Mouse (Mus musculus): Measurements from ENCODE around the gene Tmcc3. TPM values are rescaled to one million over a fixed set of nuclear protein-coding genes. Genes with fewer than 3 reads are reported as not detected.
"Not testable (repeated sequence)": the region's sequence is repeated elsewhere in the genome, so short reads cannot be mapped to it uniquely, and the experiment has no call there.

The Tmcc3 gene
- polyA plus RNA-seq, 1 experiment from 2014 or later, result 8.0 TPM

DNA sequence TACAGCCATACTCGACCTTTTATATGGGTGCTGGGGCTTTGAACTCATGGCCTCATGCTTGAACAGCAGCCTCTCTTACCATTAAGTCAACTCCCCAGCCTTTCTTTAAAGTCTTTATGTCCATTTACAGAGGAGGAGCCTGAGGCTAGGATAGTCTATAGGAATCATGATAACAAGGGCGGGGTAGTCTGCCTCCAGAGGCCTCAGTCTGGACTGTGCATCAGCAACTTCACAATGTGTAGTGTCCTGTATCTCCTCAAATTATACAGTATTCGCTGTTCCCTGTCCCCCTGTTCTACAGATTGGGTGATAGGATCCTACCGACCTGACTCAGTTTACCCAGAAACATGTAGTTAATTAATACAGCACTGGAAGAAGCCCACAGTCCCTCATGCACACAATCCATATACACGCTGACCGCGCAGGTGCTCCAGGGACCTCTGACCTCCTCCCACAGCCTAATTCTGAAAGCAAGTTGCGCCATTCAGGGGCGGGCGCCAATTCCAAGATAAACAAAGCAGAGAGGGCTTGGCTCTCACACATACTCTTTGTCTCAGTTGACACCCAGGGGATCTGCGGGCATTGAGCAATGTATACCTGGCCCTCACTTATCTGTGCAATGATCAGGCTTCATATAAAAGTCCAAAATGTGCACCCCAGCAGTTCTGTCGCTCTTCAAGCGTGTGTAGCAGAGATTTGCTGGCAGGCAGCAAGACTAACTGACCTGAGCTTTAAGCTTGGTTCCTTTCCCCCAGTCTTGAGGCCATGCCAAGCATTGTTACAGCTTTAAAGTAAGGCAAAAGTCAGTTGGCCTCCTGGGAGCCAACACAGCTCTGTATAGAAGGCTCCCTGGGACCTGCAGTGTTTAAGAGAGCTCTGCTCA is 262.9 kb downstream of the Tmcc3 start:
- Histone ChIP-seq H3K4me3 (no peak overlapping the region), H3K9ac (no peak overlapping the region), H3K9me3 (replicated peaks) (no peaks in the 10 kb centered on the region), H3K4me2 (no peak overlapping the region), H3K36me3 (no peaks in the 10 kb centered on the region), H3K4me1 (replicated peaks) (peaks cover 36% of the 10 kb centered on the region), H3K27me3 (no peaks in the 10 kb centered on the region), H3K27ac (peak overlapping the region; percentile 17)
- no peak for ATAC-seq (replicated peaks; ENCODE audit: insufficient number of reproducible peaks, insufficient read depth, low FRiP score, low read depth)
- 72% methylated on average over 13 of the region's 13 CpGs for WGBS

DNA sequence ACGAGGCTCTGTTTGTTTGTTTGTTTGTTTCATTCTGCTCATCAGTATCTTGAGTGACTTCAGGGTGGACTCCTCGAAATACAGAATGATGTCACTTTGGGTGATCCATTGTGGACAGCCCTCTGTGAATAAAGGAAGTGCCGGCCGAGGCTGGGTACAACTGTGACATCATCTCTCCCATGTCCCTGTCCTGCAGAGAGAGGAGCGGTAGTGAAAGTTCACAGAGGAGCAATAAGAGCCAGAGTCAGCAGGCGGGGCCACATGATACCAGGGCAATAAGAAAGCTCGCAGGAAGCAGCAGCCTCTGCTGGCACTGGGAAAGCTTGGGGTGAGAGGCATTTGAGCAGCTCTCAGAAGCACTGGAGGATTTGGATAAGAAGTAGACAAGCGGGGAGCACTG is 264.2 kb downstream of the Tmcc3 start:
- peaks cover 36% of the 10 kb centered on the region for H3K4me1 ChIP-seq (replicated peaks)
- H3K9ac ChIP-seq, result no peak overlapping the region
- 0 out of 2 replicates have a peak overlapping the region, but pooled peaks have one; percentile 9 for H3K27ac ChIP-seq
- H3K4me3 ChIP-seq, result no peak overlapping the region
- 25% methylated on average over 8 of the region's 8 CpGs for WGBS
- ATAC-seq (replicated peaks; ENCODE audit: insufficient number of reproducible peaks, insufficient read depth, low FRiP score, low read depth), result peak; percentile 23; the same call in 1 of the 2 replicates
- H3K27me3 ChIP-seq, result no peaks in the 10 kb centered on the region
- H3K36me3 ChIP-seq, result no peaks in the 10 kb centered on the region
- H3K4me2 ChIP-seq, result 0 out of 2 replicates have a peak overlapping the region, but pooled peaks have one; percentile 24
- no peaks in the 10 kb centered on the region for H3K9me3 ChIP-seq (replicated peaks)

DNA sequence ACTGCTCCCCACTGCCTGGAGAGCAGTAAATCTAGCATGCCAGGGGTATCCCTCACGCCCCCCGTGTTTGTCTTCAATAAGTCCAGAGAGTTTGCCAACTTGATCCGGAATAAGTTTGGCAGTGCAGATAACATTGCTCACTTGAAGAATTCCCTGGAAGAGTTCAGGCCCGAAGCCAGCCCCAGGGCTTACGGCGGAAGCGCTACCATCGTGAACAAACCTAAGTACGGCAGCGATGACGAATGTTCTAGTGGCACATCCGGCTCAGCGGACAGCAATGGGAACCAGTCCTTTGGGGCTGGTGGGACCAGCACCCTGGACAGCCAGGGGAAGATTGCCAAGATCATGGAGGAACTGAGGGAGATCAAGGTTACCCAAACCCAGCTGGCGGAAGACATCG is 267.1 kb downstream of the Tmcc3 start:
- no peak overlapping the region for H3K9ac ChIP-seq
- H3K27me3 ChIP-seq, result no peaks in the 10 kb centered on the region
- H3K27ac ChIP-seq, result no peak overlapping the region
- no peak for ATAC-seq (replicated peaks; ENCODE audit: insufficient number of reproducible peaks, insufficient read depth, low FRiP score, low read depth)
- no peak overlapping the region for H3K4me2 ChIP-seq
- H3K36me3 ChIP-seq, result no peaks in the 10 kb centered on the region
- H3K4me3 ChIP-seq, result no peak overlapping the region
- H3K4me1 ChIP-seq (replicated peaks), result peaks cover 27% of the 10 kb centered on the region
- H3K9me3 ChIP-seq (replicated peaks), result no peaks in the 10 kb centered on the region
- 87% methylated on average over 15 of the region's 15 CpGs for WGBS

DNA sequence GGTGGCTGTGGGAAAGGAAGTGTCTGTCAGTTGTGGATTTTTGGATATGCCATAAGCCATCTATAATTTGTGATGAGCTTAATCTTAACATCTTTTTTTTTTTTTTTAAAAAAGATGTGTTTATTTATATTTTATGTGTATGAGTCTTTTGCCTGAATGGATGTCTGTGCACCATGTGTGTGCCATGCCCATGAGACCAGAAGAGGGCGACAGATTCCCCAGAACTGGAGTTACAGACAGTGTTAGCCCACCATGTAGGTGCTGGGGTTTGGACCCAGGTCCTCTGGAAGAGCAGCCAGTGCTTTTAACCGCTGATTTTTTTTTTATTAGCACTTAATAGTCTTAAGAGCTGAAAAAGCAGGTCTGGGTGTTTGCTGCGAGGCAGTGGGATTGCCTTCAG is 269.6 kb downstream of the Tmcc3 start:
- WGBS, result 89% methylated on average over 3 of the region's 3 CpGs
- Histone ChIP-seq H3K9ac (no peak overlapping the region), H3K27me3 (no peaks in the 10 kb centered on the region), H3K4me2 (no peak overlapping the region), H3K36me3 (no peaks in the 10 kb centered on the region), H3K4me3 (no peak overlapping the region), H3K27ac (no peak overlapping the region), H3K9me3 (replicated peaks) (no peaks in the 10 kb centered on the region), H3K4me1 (replicated peaks) (peaks cover 9% of the 10 kb centered on the region; the same call in 1 of the 2 replicates)
- no peak for ATAC-seq (replicated peaks; ENCODE audit: insufficient number of reproducible peaks, insufficient read depth, low FRiP score, low read depth)

DNA sequence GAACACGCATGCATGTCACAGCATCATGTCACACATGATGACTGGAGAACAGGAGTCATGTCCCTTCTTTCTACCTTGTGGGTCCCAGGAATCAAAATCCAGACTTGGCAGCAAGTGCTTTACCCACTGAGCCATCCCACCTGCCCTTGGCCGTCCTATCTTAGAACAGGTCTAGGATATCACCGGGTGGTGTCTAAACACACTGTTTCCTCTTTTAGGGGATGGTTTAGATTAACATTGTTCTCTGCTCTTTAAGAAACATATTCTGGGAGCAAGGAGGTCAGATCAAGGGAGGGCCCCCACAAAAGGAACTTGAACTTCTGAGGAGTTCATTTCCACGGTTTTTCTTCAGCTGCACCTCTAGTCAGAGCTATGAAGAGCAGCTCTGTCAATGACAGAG is 272.0 kb downstream of the Tmcc3 start:
- no peaks in the 10 kb centered on the region for H3K9me3 ChIP-seq (replicated peaks)
- H3K4me1 ChIP-seq (replicated peaks), result peaks cover 3% of the 10 kb centered on the region
- no peak for ATAC-seq (replicated peaks; ENCODE audit: insufficient number of reproducible peaks, insufficient read depth, low FRiP score, low read depth)
- no peak overlapping the region for H3K4me3 ChIP-seq
- H3K27me3 ChIP-seq, result no peaks in the 10 kb centered on the region
- no peak overlapping the region for H3K4me2 ChIP-seq
- H3K9ac ChIP-seq, result no peak overlapping the region
- 65% methylated on average over 4 of the region's 4 CpGs for WGBS
- H3K36me3 ChIP-seq, result no peaks in the 10 kb centered on the region
- no peak overlapping the region for H3K27ac ChIP-seq

DNA sequence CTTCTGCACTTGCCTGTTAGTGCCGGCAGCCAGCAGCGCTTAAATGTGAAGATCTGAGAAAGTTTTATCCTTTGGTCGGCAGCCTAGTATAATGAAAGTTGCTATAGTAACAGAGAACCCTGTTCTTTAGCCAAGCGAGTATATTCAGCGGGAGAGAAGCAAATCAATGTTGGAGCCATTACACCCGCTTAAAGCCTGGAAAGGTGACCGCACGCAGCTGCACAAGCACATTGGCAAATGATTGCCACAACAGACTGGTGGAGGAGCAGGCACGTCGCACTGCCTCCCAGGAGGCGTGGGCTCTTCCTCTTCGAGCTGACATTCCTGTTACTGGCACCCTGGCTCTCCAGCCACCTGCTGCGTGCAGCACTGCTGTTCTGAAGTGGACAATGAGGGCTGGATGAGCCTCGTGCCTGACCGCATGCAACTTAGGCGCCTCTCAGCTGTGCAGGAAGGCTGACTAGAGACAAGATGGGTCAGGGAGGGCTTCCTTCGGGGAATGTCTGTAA is 273.2 kb downstream of the Tmcc3 start:
- Histone ChIP-seq H3K9me3 (replicated peaks) (no peaks in the 10 kb centered on the region), H3K4me3 (no peak overlapping the region), H3K27me3 (no peaks in the 10 kb centered on the region), H3K27ac (no peak overlapping the region), H3K4me2 (no peak overlapping the region), H3K9ac (no peak overlapping the region), H3K36me3 (no peaks in the 10 kb centered on the region), H3K4me1 (replicated peaks) (peaks cover 11% of the 10 kb centered on the region)
- ATAC-seq (replicated peaks; ENCODE audit: insufficient number of reproducible peaks, insufficient read depth, low FRiP score, low read depth), result no peak
- WGBS, result 61% methylated on average over 17 of the region's 17 CpGs

DNA sequence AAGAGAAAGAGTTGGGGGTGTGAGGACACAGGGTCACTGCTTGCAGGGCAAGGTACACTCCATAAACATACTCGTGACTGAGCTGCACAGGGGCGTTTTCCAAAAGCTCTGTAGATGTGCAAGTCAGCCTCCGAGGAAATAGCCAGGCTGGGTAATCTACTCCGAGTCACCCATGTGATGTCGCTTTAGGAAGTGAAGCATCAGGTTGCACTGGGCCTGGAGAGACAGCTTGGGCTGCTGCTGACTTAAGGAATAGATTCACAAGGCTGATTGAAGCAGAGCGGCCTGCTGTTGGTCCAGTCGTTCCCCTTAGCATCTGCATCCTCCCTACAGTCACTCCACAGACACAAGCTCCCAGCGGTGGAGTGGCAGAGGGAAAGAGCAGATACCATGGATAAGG is 274.1 kb downstream of the Tmcc3 start:
- no peak overlapping the region for H3K9ac ChIP-seq
- no peak for ATAC-seq (replicated peaks; ENCODE audit: insufficient number of reproducible peaks, insufficient read depth, low FRiP score, low read depth)
- WGBS, result 46% methylated on average over 8 of the region's 8 CpGs

DNA sequence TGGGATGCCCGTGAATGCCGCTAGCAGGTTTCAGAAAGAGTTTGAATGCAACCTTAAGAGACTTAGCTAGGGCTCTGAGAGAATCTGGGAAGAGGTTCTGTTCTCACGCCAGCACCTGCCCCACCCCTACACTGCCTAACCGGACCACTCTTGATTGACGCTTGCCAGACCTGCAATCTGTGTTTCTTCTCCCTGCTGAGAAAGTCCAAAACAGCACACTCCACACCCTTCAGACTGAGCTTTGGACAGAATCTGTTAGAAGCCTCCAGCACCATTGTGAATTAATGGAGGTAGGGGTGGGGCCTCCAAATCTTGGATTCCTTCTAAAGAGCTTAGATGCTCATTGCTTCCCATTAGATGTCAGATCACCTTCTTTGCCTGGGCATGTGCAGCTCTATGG is 277.2 kb downstream of the Tmcc3 start:
- WGBS, result 56% methylated on average over 5 of the region's 5 CpGs
- no peak for ATAC-seq (replicated peaks; ENCODE audit: insufficient number of reproducible peaks, insufficient read depth, low FRiP score, low read depth)
- no peaks in the 10 kb centered on the region for H3K36me3 ChIP-seq

More for the DNA sequence above, 274.1 kb downstream of the Tmcc3 start:
- Histone ChIP-seq H3K36me3 (no peaks in the 10 kb centered on the region), H3K4me2 (no peak overlapping the region), H3K27me3 (no peaks in the 10 kb centered on the region), H3K4me3 (no peak overlapping the region), H3K4me1 (replicated peaks) (peaks cover 11% of the 10 kb centered on the region), H3K9me3 (replicated peaks) (no peaks in the 10 kb centered on the region), H3K27ac (no peak overlapping the region)

DNA sequence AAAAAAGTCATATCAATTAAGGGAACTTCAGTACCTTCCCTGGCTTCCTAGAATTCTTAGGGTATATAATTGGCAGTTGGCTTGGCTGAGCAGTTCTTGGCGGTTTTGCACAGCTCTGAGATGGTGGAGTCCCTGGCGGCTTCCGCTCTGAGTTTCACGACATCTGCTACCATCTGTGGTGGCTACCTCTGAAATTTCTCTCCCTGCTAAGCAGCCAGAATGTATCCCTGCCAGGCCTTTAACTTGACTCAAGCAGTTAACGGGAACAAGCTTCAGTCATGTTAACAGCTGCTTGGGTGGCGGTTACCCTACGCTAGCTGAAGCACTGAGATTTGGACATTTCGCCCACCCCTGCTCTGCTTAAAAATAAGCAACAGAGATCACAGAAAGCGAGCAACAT is 284.0 kb downstream of the Tmcc3 start:
- 81% methylated on average over 9 of the region's 9 CpGs for WGBS
- H3K27me3 ChIP-seq, result no peaks in the 10 kb centered on the region
- no peaks in the 10 kb centered on the region for H3K4me1 ChIP-seq (replicated peaks)
- ATAC-seq (replicated peaks; ENCODE audit: insufficient number of reproducible peaks, insufficient read depth, low FRiP score, low read depth), result no peak
- no peaks in the 10 kb centered on the region for H3K9me3 ChIP-seq (replicated peaks)
- no peak overlapping the region for H3K4me3 ChIP-seq
- no peak overlapping the region for H3K4me2 ChIP-seq
- no peak overlapping the region for H3K9ac ChIP-seq
- no peaks in the 10 kb centered on the region for H3K36me3 ChIP-seq
- H3K27ac ChIP-seq, result no peak overlapping the region

More for the DNA sequence above, 277.2 kb downstream of the Tmcc3 start:
- Histone ChIP-seq H3K9ac (no peak overlapping the region), H3K27ac (no peak overlapping the region), H3K4me1 (replicated peaks) (peaks cover 11% of the 10 kb centered on the region), H3K4me3 (no peak overlapping the region), H3K4me2 (no peak overlapping the region), H3K27me3 (no peaks in the 10 kb centered on the region), H3K9me3 (replicated peaks) (no peaks in the 10 kb centered on the region)

DNA sequence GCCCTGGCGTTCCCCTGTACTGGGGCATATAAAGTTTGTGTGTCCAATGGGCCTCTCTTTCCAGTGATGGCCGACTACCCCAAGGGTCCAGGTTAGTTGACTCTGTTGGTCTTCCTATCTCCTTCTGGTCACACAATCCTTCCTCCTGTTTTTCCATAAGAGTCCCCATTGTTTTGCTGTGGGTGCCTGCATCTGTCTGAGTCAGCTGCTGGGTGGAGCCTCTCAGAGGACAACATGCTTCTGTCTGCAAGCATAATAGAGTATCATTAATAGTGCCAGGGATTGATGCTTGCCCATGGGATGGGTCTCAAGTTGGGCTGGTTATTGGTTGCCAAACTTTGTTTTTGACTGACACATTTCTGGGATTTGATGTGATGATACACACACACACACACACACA is 288.1 kb downstream of the Tmcc3 start:
- not testable (repeated sequence) for H3K27me3 ChIP-seq; H3K4me1 ChIP-seq (replicated peaks)
- WGBS, result 82% methylated on average over 2 of the region's 2 CpGs

DNA sequence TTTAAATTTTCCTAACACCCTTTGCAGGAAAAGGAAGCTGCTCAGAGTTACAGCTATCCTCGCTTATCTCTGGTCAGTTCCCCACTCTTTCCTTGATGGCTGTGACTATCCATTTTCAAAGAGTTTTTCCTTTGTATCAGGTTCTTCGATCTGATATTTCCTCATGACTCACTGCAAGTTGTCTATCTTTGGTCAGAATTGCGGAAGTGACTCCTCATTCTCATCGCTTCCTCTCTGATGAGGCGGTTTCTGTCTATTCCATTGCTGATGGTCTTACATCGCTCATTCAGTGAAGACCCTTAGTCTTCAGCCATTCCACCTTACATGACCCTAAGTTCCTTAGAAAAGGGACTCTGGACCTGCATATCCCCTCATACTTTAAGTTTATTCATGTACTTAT is 289.3 kb downstream of the Tmcc3 start:
- no peak overlapping the region for H3K4me2 ChIP-seq
- no peaks in the 10 kb centered on the region for H3K27me3 ChIP-seq
- no peak for ATAC-seq (replicated peaks; ENCODE audit: insufficient number of reproducible peaks, insufficient read depth, low FRiP score, low read depth)
- H3K9ac ChIP-seq, result no peak overlapping the region
- H3K36me3 ChIP-seq, result no peaks in the 10 kb centered on the region
- WGBS, result 77% methylated on average over 6 of the region's 6 CpGs
- no peak overlapping the region for H3K4me3 ChIP-seq
- H3K27ac ChIP-seq, result no peak overlapping the region
- H3K9me3 ChIP-seq (replicated peaks), result no peaks in the 10 kb centered on the region
- H3K4me1 ChIP-seq (replicated peaks), result no peaks in the 10 kb centered on the region

More for the DNA sequence above, 288.1 kb downstream of the Tmcc3 start:
- not testable (repeated sequence) for H3K4me2 ChIP-seq; H3K27ac ChIP-seq; H3K36me3 ChIP-seq; H3K9me3 ChIP-seq (replicated peaks); H3K9ac ChIP-seq; ATAC-seq (replicated peaks; ENCODE audit: insufficient number of reproducible peaks, insufficient read depth, low FRiP score, low read depth); H3K4me3 ChIP-seq

DNA sequence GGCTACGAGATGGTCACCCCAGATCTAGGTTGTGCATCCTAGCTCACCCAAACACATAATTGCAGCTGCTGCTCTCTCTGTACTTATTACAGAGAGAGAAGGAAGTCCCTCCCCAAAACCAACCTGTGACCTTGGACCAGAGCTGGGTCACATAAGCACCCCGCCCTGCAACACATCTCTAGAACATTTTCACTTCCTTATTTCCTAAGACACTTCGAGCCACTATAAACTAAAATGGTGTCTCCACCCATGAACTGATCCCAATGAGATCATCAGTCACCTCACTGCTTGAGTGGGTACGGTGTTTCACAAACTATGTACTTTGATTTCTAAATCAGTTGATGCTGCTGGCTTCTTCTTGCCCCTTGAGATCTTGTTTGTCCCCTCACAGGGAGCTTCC is 293.7 kb downstream of the Tmcc3 start:
- WGBS, result 77% methylated on average over 4 of the region's 4 CpGs
- ATAC-seq (replicated peaks; ENCODE audit: insufficient number of reproducible peaks, insufficient read depth, low FRiP score, low read depth), result no peak
- Histone ChIP-seq H3K9me3 (replicated peaks) (no peaks in the 10 kb centered on the region), H3K4me2 (no peak overlapping the region), H3K4me1 (replicated peaks) (no peaks in the 10 kb centered on the region), H3K27me3 (no peaks in the 10 kb centered on the region), H3K4me3 (no peak overlapping the region), H3K36me3 (no peaks in the 10 kb centered on the region), H3K27ac (no peak overlapping the region), H3K9ac (no peak overlapping the region)
